Mouse (Mus musculus) kidney, postnatal 10 days (tissue): ENCODE results near the gene Elobl.
A peak's percentile ranks its signal among the peaks of the same experiment; 100 is the strongest.

Experiments
- DNase-seq: peaks from one replicate; pipeline ENCODE4 v3.0.0; 2021; ENCODE audit warnings: mixed read lengths

Gene Elobl

GRCm38 (mm10) chr11:88934089-88935000, 32.4 kb downstream of the Elobl start:
- no peak for DNase-seq

- no peak for DNase-seq
Observed at GRCm38 (mm10) chr11:88933030-88933429, 33.7 kb downstream of the Elobl start.

DNA sequence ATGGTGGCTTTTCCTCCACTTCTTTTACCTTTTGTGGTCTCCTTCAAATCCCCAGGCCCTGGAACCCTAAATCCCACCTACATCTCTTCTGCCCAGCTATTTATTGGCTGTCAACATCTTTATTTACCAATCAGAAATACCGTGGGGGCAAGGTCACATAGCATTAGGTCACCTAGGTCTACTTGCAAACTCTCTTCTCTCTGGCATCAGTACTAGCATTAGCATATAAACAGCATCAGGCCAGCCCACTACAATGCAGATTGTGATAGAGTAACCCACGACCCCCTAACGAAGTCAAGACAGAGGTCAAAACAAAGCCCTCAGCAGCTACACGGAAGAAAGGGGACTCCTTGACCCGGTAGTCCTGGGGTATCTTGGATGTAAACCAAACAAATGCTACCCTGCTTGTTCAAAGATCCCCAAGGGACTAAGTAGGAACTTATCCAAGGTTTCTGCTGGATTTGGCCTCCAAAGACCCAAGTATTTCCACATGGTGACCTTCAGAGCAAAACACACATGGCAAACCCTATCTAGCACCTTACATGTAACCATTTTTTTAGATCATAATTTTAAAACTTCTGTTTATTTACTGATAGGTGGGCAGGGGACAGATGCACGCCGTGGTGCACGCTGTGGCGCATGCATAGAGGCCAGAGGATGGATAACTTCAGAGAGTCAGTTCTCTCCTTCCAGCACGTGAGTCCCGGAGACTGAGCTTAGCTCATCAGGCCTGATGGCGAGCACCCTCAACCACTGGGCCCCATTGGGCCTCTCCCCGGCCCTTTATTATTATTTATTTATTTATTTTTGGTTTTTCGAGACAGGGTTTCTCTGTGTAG, 34.8 kb downstream of the Elobl start:
- no peak for DNase-seq

- peak; percentile 40 for DNase-seq
Observed at GRCm38 (mm10) chr11:88926566-88926965, 40.2 kb downstream of the Elobl start.
